Comparison of ENCODE assay signal across 8 mouse cellular contexts in the genomic region with DNA sequence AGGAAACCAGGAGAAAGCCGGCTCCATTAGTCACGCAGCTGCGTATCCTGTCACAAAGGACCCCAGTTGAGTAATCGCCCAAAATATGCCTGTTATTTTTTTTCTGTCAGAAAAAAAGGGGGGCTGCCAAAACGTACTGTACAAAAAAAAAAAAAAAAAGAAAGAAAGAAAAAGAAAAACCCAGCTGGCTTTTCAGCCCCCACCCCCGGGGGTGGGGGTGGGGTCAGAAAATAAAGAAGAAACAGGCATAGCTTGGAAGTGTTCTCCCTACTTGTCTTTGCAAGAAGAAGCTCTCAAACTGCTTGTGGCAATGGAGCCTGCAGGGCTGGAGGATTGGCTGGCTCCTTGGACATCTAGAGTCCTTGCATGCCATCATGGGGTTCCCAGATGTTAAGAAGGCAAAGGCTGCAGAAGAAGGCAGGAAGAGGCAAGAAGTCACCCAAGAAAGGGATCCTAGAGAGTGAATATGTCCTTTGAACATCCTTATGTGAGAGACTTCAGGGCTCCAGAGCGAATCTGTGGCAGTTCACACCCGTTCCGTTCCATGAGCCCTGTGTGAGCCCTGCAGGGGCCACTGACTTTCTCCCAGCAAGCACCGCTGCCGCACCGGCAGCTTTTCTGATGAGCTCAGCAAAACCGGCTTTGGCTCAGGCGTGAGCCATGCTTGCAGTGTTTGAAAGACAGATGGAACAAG.
DNase-seq lines count a peak whose midpoint lies in the region; ATAC-seq and TF ChIP-seq lines count a peak whose summit lies in the region.

No protein-coding gene starts in this region.

- no peak for TF ChIP-seq CTCF in brain, embryonic 14.5 days (IDR thresholded peaks at IDR 0.05; ENCODE audit: borderline replicate concordance, extremely low read depth, insufficient read depth, insufficient read length)

- DNase-seq in adrenal gland, adult (ENCODE audit: inconsistent age in 2 of 2, low spot score in 1 of 2) = peak; percentile 40 to 76
- DNase-seq in adrenal gland, adult 8-10 months = no peak
- peak; percentile 84 for DNase-seq in brain, embryonic 14.5 days (ENCODE audit: low read depth)
- DNase-seq in frontal cortex, postnatal 25 days (ENCODE audit: low spot score in 2 of 2) = peak; percentile 25 to 28
- DNase-seq in left cerebral cortex, postnatal 36 days (ENCODE audit: low spot score in 2 of 2) = peak; percentile 52
- peak; percentile 33 for DNase-seq in spleen, adult 12 weeks (ENCODE audit: low spot score)

- H3K9ac ChIP-seq in intestine, embryonic 15.5 days = peak overlapping the region; percentile 14; the same call in 1 of the 2 replicates

- no peaks in the 10 kb centered on the region for H3K36me3 ChIP-seq in intestine, embryonic 15.5 days

- WGBS in intestine, embryonic 15.5 days = 22% methylated on average over 14 of the region's 14 CpGs

- intact Hi-C loops in left cerebral cortex, postnatal 36 days (cut with DNase I) = loop anchor here (5.0 kb wide), 1 partner anchor 98 kb away; the partner anchor contains the start of gene Zfp36l1

- H3K4me3 ChIP-seq in intestine, embryonic 15.5 days (replicated peaks) = no peak overlapping the region

- H3K27me3 ChIP-seq in intestine, embryonic 15.5 days (replicated peaks) = no peaks in the 10 kb centered on the region

- H3K4me1 ChIP-seq in intestine, embryonic 15.5 days (replicated peaks) = peaks cover 11% of the 10 kb centered on the region

- H3K27ac ChIP-seq in intestine, embryonic 15.5 days = peak overlapping the region; percentile 88

- no peaks in the 10 kb centered on the region for H3K9me3 ChIP-seq in intestine, embryonic 15.5 days

- ATAC-seq in intestine, embryonic 15.5 days = peak; percentile 38
- ATAC-seq in megakaryocyte progenitor cell, adult 5-6 weeks (replicated peaks; ENCODE audit: poor library complexity) = peak; percentile 87

- TF ChIP-seq POLR2A in brain, embryonic 14.5 days (IDR thresholded peaks at IDR 0.05; ENCODE audit: borderline replicate concordance, extremely low read depth, insufficient read depth, insufficient read length, poor library complexity, severe bottlenecking) = no peak

- peak overlapping the region; percentile 37 for H3K4me2 ChIP-seq in intestine, embryonic 15.5 days (replicated peaks)
